Mouse (Mus musculus) MEL (cell line): ENCODE measurements around the gene Kcnk1.

Experiments
- RAD21 ChIP-seq: IDR thresholded peaks from 2 replicates; pipeline ENCODE4 v1.6.1; 2011; ENCODE audit warnings: mild to moderate bottlenecking, low read depth, low read length, improper control_type of control experiment
- TBP ChIP-seq: IDR thresholded peaks from 2 replicates; pipeline ENCODE4 v1.8.0; 2011; ENCODE audit warnings: low read depth, low read length, improper control_type of control experiment

GRCm38 (mm10) chr8:125984140-125984539 is 10.8 kb upstream of the Kcnk1 start:
- no peak for TF ChIP-seq TBP
- no peak for TF ChIP-seq RAD21
